Mouse (Mus musculus): ENCODE measurements around the gene Myo1h. TPM values are rescaled to one million over a fixed set of nuclear protein-coding genes. Genes with fewer than 3 reads are reported as not detected.
A peak's percentile ranks its signal among the peaks of the same experiment; 100 is the strongest.

The Myo1h gene
- 0.56 and 0.62 TPM in 2 replicates for polyA plus RNA-seq (2015; fragmentation: Nextera tagmentation; extraction: Ambion mirVana)

- 49% methylated on average over 12 of the region's 13 CpGs for WGBS
- peak within 1 kb of the TSS; percentile 1; the same call in 1 of the 2 replicates for H3K4me2 ChIP-seq
- peaks cover 16% of the 10 kb centered on the region for H3K27me3 ChIP-seq
- no peak within 1 kb of the TSS; the same call in none of the 2 replicates for H3K27ac ChIP-seq
- ATAC-seq, result no peak
- no peaks in the 10 kb centered on the region for H3K9me3 ChIP-seq (replicated peaks)
- H3K36me3 ChIP-seq (ENCODE audit: poor library complexity, severe bottlenecking), result no peaks in the 10 kb centered on the region
- no peak within 1 kb of the TSS for H3K4me3 ChIP-seq
- H3K9ac ChIP-seq, result no peak within 1 kb of the TSS; the same call in 1 of the 2 replicates
- H3K4me1 ChIP-seq, result peaks cover 42% of the 10 kb centered on the region
Measured at GRCm38 (mm10) chr5:114288874-114289273, at the start of gene Myo1h. TSS of gene Myo1h (plus strand) at chr5:114289166.

DNA sequence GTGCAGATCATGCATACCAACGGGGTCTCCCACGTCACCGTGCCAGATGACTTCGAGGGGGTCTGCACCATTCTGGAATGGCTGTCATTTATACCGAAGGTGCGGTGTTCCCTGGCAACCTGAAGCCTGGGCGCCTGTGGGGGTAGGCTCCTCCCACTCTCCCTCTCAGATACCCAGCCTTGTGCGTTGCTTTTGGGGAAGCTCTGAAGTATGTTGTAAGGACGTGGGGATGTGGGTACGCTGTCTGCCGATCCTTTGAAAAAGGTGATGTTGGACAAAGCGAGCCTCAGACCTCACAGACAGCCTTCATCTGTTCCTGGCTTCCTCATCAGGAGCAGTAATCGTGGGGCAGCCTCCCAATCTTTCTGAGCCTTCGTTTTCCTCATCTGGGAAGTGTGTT is 49.2 kb upstream of the Myo1h start:
- Histone ChIP-seq H3K9me3 (replicated peaks) (no peaks in the 10 kb centered on the region), H3K9ac (no peak overlapping the region), H3K4me2 (no peak overlapping the region), H3K27me3 (no peaks in the 10 kb centered on the region), H3K4me1 (peaks cover 5% of the 10 kb centered on the region; the same call in 1 of the 2 replicates), H3K27ac (no peak overlapping the region), H3K36me3 (ENCODE audit: poor library complexity, severe bottlenecking) (no peaks in the 10 kb centered on the region), H3K4me3 (no peak overlapping the region)
- ATAC-seq, result no peak
- 45% methylated on average over 14 of the region's 14 CpGs for WGBS

DNA sequence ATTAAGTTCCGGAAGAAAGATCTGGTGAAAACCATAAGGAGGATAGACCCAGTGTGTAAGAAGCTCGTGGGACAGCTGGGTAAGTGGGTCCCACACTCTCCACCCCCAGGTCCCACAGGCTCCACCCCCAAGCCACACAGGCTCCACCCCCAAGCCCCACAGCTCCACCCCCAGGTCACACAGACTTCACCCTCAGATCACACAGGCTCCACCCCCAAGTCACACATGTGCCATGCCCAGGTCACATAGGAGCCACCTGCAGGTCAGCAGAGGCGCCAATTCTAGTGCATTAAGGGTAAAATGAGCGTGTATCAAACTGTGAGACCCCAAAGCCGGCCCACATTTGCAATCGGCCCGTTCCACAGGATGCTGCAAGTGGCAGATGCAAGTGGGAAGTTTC is 42.5 kb upstream of the Myo1h start:
- Histone ChIP-seq H3K27ac (no peak overlapping the region), H3K9me3 (replicated peaks) (no peaks in the 10 kb centered on the region), H3K27me3 (no peaks in the 10 kb centered on the region), H3K36me3 (ENCODE audit: poor library complexity, severe bottlenecking) (no peaks in the 10 kb centered on the region), H3K4me3 (no peak overlapping the region), H3K4me2 (no peak overlapping the region), H3K4me1 (0 out of 2 replicates have a peak, but pooled peaks cover 3% of the 10 kb centered on the region), H3K9ac (no peak overlapping the region)
- WGBS, result 79% methylated on average over 7 of the region's 7 CpGs
- ATAC-seq, result no peak

GRCm38 (mm10) chr5:114248174-114248589 is 40.8 kb upstream of the Myo1h start:
- Histone ChIP-seq H3K27ac (no peak overlapping the region), H3K36me3 (ENCODE audit: poor library complexity, severe bottlenecking) (no peaks in the 10 kb centered on the region), H3K9me3 (replicated peaks) (no peaks in the 10 kb centered on the region), H3K4me2 (peak overlapping the region; percentile 45), H3K9ac (0 out of 2 replicates have a peak overlapping the region, but pooled peaks have one; percentile 43), H3K4me3 (no peak overlapping the region), H3K27me3 (peaks cover 3% of the 10 kb centered on the region; the same call in 1 of the 2 replicates), H3K4me1 (0 out of 2 replicates have a peak, but pooled peaks cover 3% of the 10 kb centered on the region)
- WGBS, result 16% methylated on average over 14 of the region's 14 CpGs
- ATAC-seq, result peak; percentile 74

DNA sequence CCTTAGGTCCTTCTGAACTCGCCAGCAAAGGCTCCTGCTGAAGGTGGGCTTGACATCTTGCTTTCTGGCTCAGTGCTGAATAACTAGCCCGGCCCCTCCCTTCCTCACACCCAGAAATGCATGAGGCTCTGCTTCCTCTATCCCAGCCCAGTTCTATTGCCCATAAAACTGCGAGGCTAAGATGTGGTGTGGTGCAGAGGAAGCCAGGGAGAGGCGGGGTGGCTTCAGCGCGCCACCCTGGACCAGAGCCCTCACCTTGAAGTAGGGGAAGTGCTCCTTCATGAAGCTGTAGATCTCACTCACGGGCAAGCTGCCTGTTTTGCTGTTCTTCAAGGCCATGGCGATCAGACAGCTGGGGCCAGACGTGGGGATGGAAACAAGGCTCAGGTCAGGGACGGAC is 29.5 kb upstream of the Myo1h start:
- Histone ChIP-seq H3K9ac (no peak overlapping the region), H3K27me3 (no peaks in the 10 kb centered on the region)

DNA sequence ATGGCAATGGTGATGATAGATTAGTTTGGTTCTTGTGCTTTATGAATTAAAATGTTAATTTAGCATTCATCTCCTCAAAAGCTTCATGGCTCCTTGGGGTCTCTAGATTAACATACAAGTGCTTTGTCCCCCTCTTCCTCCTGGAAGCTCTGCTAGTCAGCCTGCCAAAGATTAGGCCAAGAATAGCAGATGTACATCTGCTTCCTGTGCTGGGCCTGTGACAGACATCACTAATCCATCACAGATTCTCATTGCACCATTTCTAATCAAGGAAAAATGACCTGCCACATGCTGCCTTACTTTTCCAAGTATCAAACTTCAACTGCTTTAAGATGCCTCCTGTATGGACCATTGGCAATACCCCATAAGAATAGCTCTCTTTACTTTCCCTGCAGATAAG is 27.5 kb upstream of the Myo1h start:
- no peaks in the 10 kb centered on the region for H3K9me3 ChIP-seq (replicated peaks)
- ATAC-seq, result no peak
- H3K4me2 ChIP-seq, result no peak overlapping the region
- H3K36me3 ChIP-seq (ENCODE audit: poor library complexity, severe bottlenecking), result no peaks in the 10 kb centered on the region
- no peak overlapping the region for H3K9ac ChIP-seq
- no peak overlapping the region for H3K27ac ChIP-seq
- no peak overlapping the region for H3K4me3 ChIP-seq
- peaks cover 3% of the 10 kb centered on the region; the same call in 1 of the 2 replicates for H3K27me3 ChIP-seq
- H3K4me1 ChIP-seq, result 0 out of 2 replicates have a peak, but pooled peaks cover 5% of the 10 kb centered on the region

More for the DNA sequence above, 29.5 kb upstream of the Myo1h start:
- no peaks in the 10 kb centered on the region for H3K9me3 ChIP-seq (replicated peaks)
- H3K4me2 ChIP-seq, result no peak overlapping the region
- H3K27ac ChIP-seq, result no peak overlapping the region
- no peak overlapping the region for H3K4me3 ChIP-seq
- no peak for ATAC-seq
- no peaks in the 10 kb centered on the region for H3K36me3 ChIP-seq (ENCODE audit: poor library complexity, severe bottlenecking)
- 0 out of 2 replicates have a peak, but pooled peaks cover 5% of the 10 kb centered on the region for H3K4me1 ChIP-seq
- 82% methylated on average over 10 of the region's 10 CpGs for WGBS

GRCm38 (mm10) chr5:114264030-114264459 is 24.9 kb upstream of the Myo1h start:
- H3K27ac ChIP-seq, result no peak overlapping the region
- 63% methylated on average over 8 of the region's 8 CpGs for WGBS
- H3K4me2 ChIP-seq, result no peak overlapping the region
- no peaks in the 10 kb centered on the region for H3K9me3 ChIP-seq (replicated peaks)
- no peak overlapping the region for H3K9ac ChIP-seq
- no peaks in the 10 kb centered on the region for H3K36me3 ChIP-seq (ENCODE audit: poor library complexity, severe bottlenecking)
- ATAC-seq, result peak; percentile 59
- no peak overlapping the region for H3K4me3 ChIP-seq
- peaks cover 14% of the 10 kb centered on the region; the same call in 1 of the 2 replicates for H3K4me1 ChIP-seq
- H3K27me3 ChIP-seq, result peaks cover 21% of the 10 kb centered on the region

GRCm38 (mm10) chr5:114264791-114265190 is 24.2 kb upstream of the Myo1h start:
- H3K4me3 ChIP-seq, result no peak overlapping the region
- H3K9ac ChIP-seq, result no peak overlapping the region
- H3K9me3 ChIP-seq (replicated peaks), result no peaks in the 10 kb centered on the region
- WGBS, result 88% methylated on average over 8 of the region's 8 CpGs
- H3K4me1 ChIP-seq, result peaks cover 18% of the 10 kb centered on the region; the same call in 1 of the 2 replicates
- no peak overlapping the region for H3K4me2 ChIP-seq
- no peak for ATAC-seq
- H3K27ac ChIP-seq, result no peak overlapping the region
- H3K27me3 ChIP-seq, result peaks cover 28% of the 10 kb centered on the region
- no peaks in the 10 kb centered on the region for H3K36me3 ChIP-seq (ENCODE audit: poor library complexity, severe bottlenecking)

GRCm38 (mm10) chr5:114268646-114269045 is 20.3 kb upstream of the Myo1h start:
- peaks cover 26% of the 10 kb centered on the region for H3K4me1 ChIP-seq
- no peak overlapping the region for H3K9ac ChIP-seq
- peaks cover 67% of the 10 kb centered on the region for H3K27me3 ChIP-seq
- H3K36me3 ChIP-seq (ENCODE audit: poor library complexity, severe bottlenecking), result no peaks in the 10 kb centered on the region
- WGBS, result 36% methylated on average over 7 of the region's 7 CpGs
- H3K9me3 ChIP-seq (replicated peaks), result no peaks in the 10 kb centered on the region
- H3K27ac ChIP-seq, result no peak overlapping the region
- no peak overlapping the region for H3K4me2 ChIP-seq
- no peak overlapping the region for H3K4me3 ChIP-seq
- no peak for ATAC-seq

DNA sequence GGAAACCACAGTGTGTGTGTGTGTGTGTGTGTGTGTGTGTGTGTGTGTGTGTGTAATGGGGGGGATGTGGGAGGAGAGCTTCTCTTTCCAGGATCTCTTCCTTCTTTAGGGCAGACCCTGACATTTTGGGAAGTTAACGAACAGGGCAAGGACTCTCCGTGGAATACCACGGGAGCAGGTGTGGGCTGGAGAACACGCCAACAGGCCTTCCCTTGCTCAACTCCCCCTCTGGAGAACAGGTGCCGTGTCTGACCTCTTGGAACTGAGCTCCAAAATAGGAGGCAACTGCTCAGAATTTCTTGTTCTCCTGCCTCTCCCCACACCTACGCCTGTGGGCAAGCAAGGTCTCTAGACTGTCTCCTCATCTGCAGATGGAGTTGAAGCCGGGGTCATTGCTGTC is 19.5 kb upstream of the Myo1h start:
- Histone ChIP-seq H3K4me3 (no peak overlapping the region), H3K36me3 (ENCODE audit: poor library complexity, severe bottlenecking) (no peaks in the 10 kb centered on the region), H3K9ac (no peak overlapping the region; the same call in 1 of the 2 replicates), H3K27me3 (peaks cover 75% of the 10 kb centered on the region), H3K27ac (no peak overlapping the region), H3K4me1 (peaks cover 29% of the 10 kb centered on the region), H3K9me3 (replicated peaks) (no peaks in the 10 kb centered on the region), H3K4me2 (no peak overlapping the region)
- no peak for ATAC-seq
- 66% methylated on average over 7 of the region's 7 CpGs for WGBS

- 20% methylated on average over 12 of the region's 12 CpGs for WGBS
- H3K4me2 ChIP-seq, result no peak overlapping the region
- no peaks in the 10 kb centered on the region for H3K36me3 ChIP-seq (ENCODE audit: poor library complexity, severe bottlenecking)
- ATAC-seq, result no peak
- H3K4me3 ChIP-seq, result no peak overlapping the region
- H3K9me3 ChIP-seq (replicated peaks), result no peaks in the 10 kb centered on the region
- H3K27ac ChIP-seq, result no peak overlapping the region
- peaks cover 77% of the 10 kb centered on the region for H3K27me3 ChIP-seq
- no peak overlapping the region; the same call in 1 of the 2 replicates for H3K9ac ChIP-seq
- peaks cover 30% of the 10 kb centered on the region for H3K4me1 ChIP-seq
Measured at GRCm38 (mm10) chr5:114269984-114270383, 19.0 kb upstream of the Myo1h start.

- H3K27ac ChIP-seq, result no peak within 1 kb of the TSS
- H3K4me1 ChIP-seq, result peaks cover 36% of the 10 kb centered on the region
- peak within 1 kb of the TSS; percentile 37 for H3K4me3 ChIP-seq
- WGBS, result under 1% methylated on average over 45 of the region's 56 CpGs
- H3K4me2 ChIP-seq, result peak within 1 kb of the TSS; percentile 62
- no peaks in the 10 kb centered on the region for H3K9me3 ChIP-seq (replicated peaks)
- no peaks in the 10 kb centered on the region for H3K36me3 ChIP-seq (ENCODE audit: poor library complexity, severe bottlenecking)
- peaks cover 99% of the 10 kb centered on the region for H3K27me3 ChIP-seq
- ATAC-seq, result no peak
- H3K9ac ChIP-seq, result 0 out of 2 replicates have a peak within 1 kb of the TSS, but pooled peaks have one; percentile 2
Measured at GRCm38 (mm10) chr5:114273693-114274402, 15.1 kb upstream of the Myo1h start, which contains the start of gene Foxn4. TSS of gene Foxn4 (minus strand) at chr5:114273807.

All from forebrain, embryonic 13.5 days (tissue).